Mouse (Mus musculus): Measurements from ENCODE around the gene Tmem256. TPM values are rescaled to one million over a fixed set of nuclear protein-coding genes. Genes with fewer than 3 reads are reported as not detected.
"Not testable (repeated sequence)": the region's sequence is repeated elsewhere in the genome, so short reads cannot be mapped to it uniquely, and the experiment has no call there.

The Tmem256 gene
- total RNA-seq, 2 experiments from 2014 or later = 144 to 165 TPM

GRCm38 (mm10) chr11:69846738-69847688, 8.7 kb downstream of the Tmem256 start:
- TF ChIP-seq CTCF (IDR thresholded peaks at IDR 0.05) = no peak
- Histone ChIP-seq H3K27ac (peak overlapping the region; percentile 91), H3K4me3 (peak overlapping the region; percentile 97)
- DNase-seq = peak; percentile 55
- intact Hi-C loops (cut with DNase I) = loop anchor here (2.0 kb wide), 1 partner anchor 88 kb away; the partner anchor contains the start of gene Polr2a

GRCm38 (mm10) chr11:69848021-69848420, 9.7 kb downstream of the Tmem256 start:
- H3K4me3 ChIP-seq = peak overlapping the region; percentile 97; the same call in 1 of the 2 replicates
- no peak for DNase-seq
- intact Hi-C loops (cut with DNase I) = no loop called here
- H3K27ac ChIP-seq = 0 out of 2 replicates have a peak overlapping the region, but pooled peaks have one; percentile 91
- TF ChIP-seq CTCF (IDR thresholded peaks at IDR 0.05) = no peak

GRCm38 (mm10) chr11:69849128-69849527, 10.8 kb downstream of the Tmem256 start:
- TF ChIP-seq CTCF (IDR thresholded peaks at IDR 0.05) = no peak
- H3K4me3 ChIP-seq = peak overlapping the region; percentile 17; the same call in 1 of the 2 replicates
- DNase-seq = no peak
- intact Hi-C loops (cut with DNase I) = no loop called here
- H3K27ac ChIP-seq = peak overlapping the region; percentile 59; the same call in 1 of the 2 replicates

- no peak for DNase-seq
- intact Hi-C loops (cut with DNase I) = no loop called here
- TF ChIP-seq CTCF (IDR thresholded peaks at IDR 0.05) = no peak
- 0 out of 2 replicates have a peak overlapping the region, but pooled peaks have one; percentile 19 for H3K4me3 ChIP-seq
- peak overlapping the region; percentile 59; the same call in 1 of the 2 replicates for H3K27ac ChIP-seq
Measured at GRCm38 (mm10) chr11:69849884-69850283, 11.6 kb downstream of the Tmem256 start.

GRCm38 (mm10) chr11:69850754-69851153, 12.4 kb downstream of the Tmem256 start:
- TF ChIP-seq CTCF (IDR thresholded peaks at IDR 0.05) = no peak
- H3K4me3 ChIP-seq = no peak overlapping the region
- no peak for DNase-seq
- H3K27ac ChIP-seq = no peak overlapping the region
- intact Hi-C loops (cut with DNase I) = no loop called here

GRCm38 (mm10) chr11:69853994-69854393, 15.7 kb downstream of the Tmem256 start:
- Histone ChIP-seq H3K27ac (peak overlapping the region; percentile 43), H3K4me3 (no peak overlapping the region)
- intact Hi-C loops (cut with DNase I) = no loop called here
- no peak for TF ChIP-seq CTCF (IDR thresholded peaks at IDR 0.05)
- DNase-seq = no peak

GRCm38 (mm10) chr11:69854680-69855079, 16.4 kb downstream of the Tmem256 start:
- TF ChIP-seq CTCF (IDR thresholded peaks at IDR 0.05) = no peak
- intact Hi-C loops (cut with DNase I) = no loop called here
- Histone ChIP-seq H3K4me3 (no peak overlapping the region), H3K27ac (peak overlapping the region; percentile 43)
- no peak for DNase-seq

GRCm38 (mm10) chr11:69855347-69855746, 17.0 kb downstream of the Tmem256 start:
- peak; percentile 59 for DNase-seq
- TF ChIP-seq CTCF (IDR thresholded peaks at IDR 0.05) = peak; percentile 61
- Histone ChIP-seq H3K4me3 (no peak overlapping the region), H3K27ac (peak overlapping the region; percentile 43; the same call in 1 of the 2 replicates)
- intact Hi-C loops (cut with DNase I) = no loop called here

GRCm38 (mm10) chr11:69858113-69858998, 20.0 kb downstream of the Tmem256 start, which contains the start of gene Tnk1:
Tnk1 (minus strand) TSS chr11:69858730.
- no peak for DNase-seq
- no peak within 1 kb of the TSS for H3K4me3 ChIP-seq
- no peak within 1 kb of the TSS for H3K27ac ChIP-seq
- intact Hi-C loops (cut with DNase I) = no loop called here
- TF ChIP-seq CTCF (IDR thresholded peaks at IDR 0.05) = no peak

GRCm38 (mm10) chr11:69863729-69864128, 25.4 kb downstream of the Tmem256 start:
- H3K4me3 ChIP-seq; intact Hi-C loops (cut with DNase I); DNase-seq; H3K27ac ChIP-seq: not testable (repeated sequence)

GRCm38 (mm10) chr11:69864138-69864860, 26.0 kb downstream of the Tmem256 start:
- no peak for TF ChIP-seq CTCF (IDR thresholded peaks at IDR 0.05)
- Histone ChIP-seq H3K27ac (no peak overlapping the region), H3K4me3 (no peak overlapping the region)
- DNase-seq = no peak
- intact Hi-C loops (cut with DNase I) = no loop called here

GRCm38 (mm10) chr11:69865561-69865960, 27.2 kb downstream of the Tmem256 start:
- no peak for TF ChIP-seq CTCF (IDR thresholded peaks at IDR 0.05)
- DNase-seq = no peak
- peak overlapping the region; percentile 46; the same call in 1 of the 2 replicates for H3K27ac ChIP-seq
- intact Hi-C loops (cut with DNase I) = no loop called here
- no peak overlapping the region for H3K4me3 ChIP-seq

Data from gastrocnemius, adult 2 months (tissue).